Mouse (Mus musculus) C2C12 (cell line): ENCODE results near the gene Pcsk2.

ENCODE experiments used
- MYOD1 ChIP-seq: IDR thresholded peaks from one replicate; pipeline ENCODE4 v1.6.1; 2011; ENCODE audit warnings: low read depth; ENCODE audit not compliant: control insufficient read depth, insufficient read length
- USF1 ChIP-seq: IDR thresholded peaks from one replicate; pipeline ENCODE4 v1.6.1; 2011; ENCODE audit warnings: low read depth, mild to moderate bottlenecking, control low read depth, moderate library complexity

- no peak for TF ChIP-seq MYOD1
- TF ChIP-seq USF1, result no peak
Measured at GRCm38 (mm10) chr2:143739475-143740226, 193.7 kb downstream of the Pcsk2 start.
